Mouse (Mus musculus) NIH3T3 (cell line): ENCODE measurements around the gene Piwil4.
"Not testable (repeated sequence)": the region's sequence is repeated elsewhere in the genome, so short reads cannot be mapped to it uniquely, and the experiment has no call there.

Experiments
- DNase-seq: peaks from one replicate; pipeline ENCODE4 v3.0.0-alpha.2; 2012; ENCODE audit warnings: low read depth

Gene Piwil4

DNA sequence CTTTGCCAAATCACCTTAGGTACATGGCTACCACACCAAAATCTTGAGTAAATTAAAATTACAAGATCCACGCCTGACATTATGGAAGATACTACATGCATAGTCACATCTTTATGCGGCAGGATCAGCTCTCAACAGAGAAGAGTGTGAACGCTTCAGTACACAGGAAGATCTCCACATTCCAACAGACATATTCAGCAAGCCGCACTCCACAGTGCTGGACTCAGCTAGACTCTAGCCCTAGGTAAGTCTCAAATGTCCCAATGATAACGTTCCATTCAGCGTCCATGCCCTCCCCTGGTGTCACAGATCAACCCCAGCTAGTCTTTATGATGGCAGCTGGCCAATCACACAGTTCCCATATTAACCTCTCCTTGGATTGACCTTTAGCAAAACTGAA is 14.5 kb downstream of the Piwil4 start:
- no peak for DNase-seq

DNA sequence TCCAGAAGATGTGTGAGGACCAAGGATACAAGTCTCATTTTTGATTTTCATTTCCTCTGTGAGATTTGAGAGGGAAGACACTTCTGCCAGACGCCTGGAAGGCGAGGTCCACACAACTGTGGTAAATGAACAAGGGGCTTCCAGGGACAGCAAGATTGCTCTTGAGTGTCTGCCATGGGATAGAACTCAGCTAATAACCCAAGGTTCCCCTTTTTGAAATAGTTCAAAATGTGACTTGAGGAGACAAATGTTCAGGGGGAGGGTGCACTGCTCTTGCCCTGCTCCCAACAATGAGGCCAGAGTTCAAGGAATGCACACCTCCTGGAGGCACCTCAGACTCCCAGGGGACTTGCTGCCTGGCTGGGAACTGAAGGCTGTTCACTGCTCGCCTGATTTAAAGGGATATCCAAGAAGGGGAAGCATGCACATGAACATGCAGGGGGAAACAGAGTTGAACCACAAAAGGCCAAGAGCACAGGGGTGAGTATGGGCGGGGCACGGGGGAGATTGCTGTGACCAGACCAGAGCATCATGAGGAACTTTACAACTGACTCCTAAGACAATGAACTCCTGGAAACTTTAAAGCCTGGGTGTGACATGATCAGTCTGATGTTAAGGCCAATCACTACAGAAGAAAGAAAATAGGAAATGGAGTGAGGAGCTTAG is 15.6 kb downstream of the Piwil4 start:
- DNase-seq: no peak

DNA sequence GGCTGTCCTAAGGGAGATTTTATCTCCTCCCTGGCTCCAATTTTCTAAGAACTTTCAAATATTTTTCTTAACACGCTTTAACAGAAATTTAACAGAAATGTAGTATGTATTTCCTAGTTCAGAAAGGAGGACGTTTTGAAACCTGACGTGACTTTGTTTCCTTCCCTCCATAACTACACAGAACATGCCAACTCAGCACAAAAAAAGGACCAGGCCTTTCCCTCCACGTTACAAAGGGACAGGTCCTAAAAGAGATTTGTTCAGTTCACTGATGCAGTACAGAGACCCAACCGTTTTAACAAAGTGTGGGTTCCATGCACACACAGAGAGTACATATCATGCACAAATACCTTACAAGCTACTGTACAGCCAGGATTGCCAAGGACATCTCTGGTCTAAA is 18.9 kb downstream of the Piwil4 start:
- no peak for DNase-seq

DNA sequence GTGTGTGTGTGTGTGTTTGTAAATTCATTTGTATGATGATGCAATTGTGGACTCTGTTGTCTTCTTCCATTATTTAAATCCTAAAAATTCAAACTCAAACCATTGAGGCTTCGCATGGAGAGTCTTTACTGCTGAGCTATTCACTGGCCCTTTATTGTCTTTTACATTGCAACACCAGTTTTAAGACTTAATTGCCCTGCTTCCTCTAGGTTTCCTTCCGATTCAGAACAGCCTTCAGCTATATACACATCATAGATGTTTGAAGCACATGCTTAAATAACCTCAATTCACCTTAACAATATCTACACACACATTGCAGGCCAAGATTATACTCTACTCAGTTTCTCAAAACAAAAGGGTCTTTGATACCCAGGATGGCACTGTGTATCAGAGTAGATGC is 20.1 kb downstream of the Piwil4 start:
- no peak for DNase-seq

DNA sequence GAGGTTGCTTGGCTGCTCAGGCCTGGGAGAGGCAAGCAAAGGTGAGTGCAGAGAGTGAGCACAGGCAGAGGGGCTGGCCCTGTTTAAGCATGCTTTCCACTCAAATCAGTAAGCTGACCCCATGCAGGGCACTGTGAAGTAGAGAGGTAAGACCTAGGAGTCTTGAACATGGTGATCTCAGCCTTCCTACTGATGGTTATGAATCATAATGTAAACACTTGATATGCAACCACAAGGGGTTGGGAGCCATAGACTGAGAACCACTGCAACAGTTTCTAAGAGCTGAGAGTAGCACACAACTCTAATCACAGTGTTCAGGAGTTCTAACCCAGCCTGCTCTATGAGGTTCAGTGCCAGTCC is 22.2 kb downstream of the Piwil4 start:
- peak; percentile 6 for DNase-seq

DNA sequence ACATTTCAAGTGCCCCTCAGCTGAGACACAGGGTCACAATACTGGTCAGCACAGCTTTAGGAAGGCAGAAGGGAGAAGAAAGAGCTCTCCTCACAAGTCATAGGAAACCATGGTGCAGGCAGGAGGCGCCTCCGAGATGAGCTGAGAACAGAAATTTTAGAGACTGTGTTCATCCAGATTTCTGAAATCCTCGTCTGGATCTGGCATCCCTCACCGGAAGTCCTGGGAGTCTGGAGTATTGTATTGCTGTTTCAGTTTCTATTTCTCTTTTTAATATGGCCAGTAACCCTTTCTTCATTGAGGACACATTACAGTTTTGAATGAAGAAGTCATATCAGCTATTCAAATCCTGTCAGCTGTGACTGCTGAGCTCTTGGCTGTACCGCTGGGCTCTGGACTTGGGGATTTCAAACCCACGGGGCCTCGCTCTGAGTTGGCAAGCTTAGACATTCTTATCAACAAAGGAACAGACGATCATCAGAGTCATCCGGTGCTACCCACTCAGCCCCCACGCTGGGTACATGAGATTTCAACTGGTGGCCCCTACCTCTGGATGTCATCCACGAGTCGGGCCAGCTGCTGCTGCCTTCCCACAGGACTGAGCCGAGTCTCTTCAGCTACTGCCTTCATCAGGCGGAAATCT is 22.7 kb downstream of the Piwil4 start:
- DNase-seq: no peak

DNA sequence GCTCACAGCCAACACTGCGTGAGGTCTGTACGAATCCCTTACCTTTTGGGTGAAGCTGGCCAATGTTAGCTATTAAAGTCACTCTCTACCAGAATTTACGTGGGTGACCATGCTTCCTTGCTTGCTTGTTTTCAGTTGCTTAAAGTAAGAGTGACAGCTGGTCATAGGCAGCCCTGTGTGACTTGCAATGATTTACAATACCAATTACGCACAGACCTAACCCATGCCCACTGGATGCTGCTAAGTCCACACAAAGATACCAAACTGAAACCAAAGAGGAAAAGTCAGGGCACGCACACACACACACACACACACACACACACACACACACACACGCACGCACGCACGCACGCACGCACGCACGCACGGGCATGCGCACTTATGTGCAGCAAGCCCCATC is 25.3 kb downstream of the Piwil4 start:
- DNase-seq: no peak

DNA sequence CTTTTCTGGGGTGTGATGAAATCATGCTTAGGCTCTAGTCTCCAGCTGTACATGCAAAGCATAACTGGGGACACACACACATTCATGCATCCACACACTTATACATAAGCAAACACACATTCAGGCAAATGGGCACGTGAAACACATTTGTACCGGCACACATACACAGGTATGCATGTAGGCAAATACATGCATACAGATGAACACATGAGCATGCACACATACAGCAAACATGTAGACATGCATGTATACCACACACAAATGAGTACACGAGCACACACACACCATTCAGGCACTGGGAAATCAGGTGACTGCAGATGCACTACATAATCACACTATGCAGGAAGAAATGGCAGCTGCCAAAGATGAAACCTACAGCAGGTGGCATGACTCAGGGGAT is 29.6 kb downstream of the Piwil4 start:
- DNase-seq: no peak

DNA sequence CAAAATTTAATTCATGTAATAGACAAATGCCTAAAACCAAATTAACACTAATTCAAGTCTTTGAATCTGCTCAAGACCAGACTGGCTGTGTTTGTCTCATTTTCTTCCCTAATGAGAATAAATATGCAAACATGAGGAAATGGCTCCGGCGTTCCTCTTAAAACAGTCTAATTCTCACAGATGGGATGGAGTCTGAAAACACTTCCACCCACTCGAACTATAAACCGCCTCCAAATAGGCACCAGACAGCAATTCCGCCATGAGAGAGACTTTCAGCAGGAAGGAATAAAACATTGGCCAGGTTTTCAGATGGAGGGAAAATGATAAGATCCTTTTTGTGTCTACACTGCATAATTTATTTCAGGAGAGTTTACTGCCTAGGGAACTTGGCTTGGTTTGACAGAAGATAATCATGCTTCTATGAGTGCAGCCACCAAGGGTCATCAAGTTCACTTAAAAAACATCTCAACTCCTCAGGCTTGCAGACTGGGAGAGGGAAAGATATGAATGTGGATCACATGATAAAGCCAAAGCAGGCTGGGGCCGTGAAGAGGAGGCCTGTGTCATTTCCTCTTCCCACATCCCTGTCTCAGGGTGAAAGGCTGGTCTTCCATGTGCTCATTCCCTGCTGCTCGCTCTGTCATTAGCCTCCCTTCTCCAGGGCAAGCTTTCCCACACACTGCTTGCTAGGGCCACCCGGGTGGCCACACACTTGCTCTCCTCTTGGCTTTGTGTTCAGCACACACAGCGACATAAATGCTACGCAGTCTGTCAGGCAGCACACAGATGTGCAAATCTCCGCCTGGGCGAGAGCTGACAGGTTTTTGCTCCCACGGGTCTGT is 35.0 kb downstream of the Piwil4 start:
- DNase-seq: no peak

DNA sequence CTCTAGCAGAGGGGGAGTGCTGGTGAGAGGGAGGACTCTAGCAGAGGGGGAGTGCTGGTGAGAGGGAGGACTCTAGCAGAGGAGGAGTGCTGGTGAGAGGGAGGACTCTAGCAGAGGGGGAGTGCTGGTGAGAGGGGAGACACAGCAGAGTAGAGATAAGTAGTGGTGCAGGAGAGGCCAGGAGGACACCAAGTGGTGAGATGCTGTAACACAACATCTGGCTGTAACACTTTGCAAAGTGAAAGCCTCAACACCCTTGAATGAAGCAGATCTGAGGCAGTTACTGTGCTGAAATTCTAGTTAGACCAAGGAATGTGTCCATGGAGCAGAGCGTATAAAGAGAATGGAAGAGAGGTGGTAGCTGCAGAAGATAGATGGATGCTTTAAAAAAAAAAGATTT is 39.7 kb downstream of the Piwil4 start:
- not testable (repeated sequence) for DNase-seq

DNA sequence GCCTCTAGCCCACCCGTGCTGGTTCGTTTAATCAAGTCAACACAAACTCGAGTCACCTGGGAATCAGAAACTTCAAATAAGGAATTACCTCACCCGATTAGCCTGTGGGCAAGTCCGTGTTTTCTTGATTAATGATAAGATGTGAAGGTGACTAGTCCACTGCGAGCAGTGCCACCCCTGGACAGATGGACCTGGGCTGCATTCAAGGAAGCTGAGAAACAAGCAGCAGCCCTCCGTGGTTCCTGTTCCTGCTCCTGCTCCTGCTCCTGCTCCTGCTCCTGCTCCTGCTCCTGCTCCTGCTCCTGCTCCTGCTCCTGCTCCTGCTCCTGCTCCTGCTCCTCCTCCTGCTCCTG is 41.3 kb downstream of the Piwil4 start:
- DNase-seq: no peak

DNA sequence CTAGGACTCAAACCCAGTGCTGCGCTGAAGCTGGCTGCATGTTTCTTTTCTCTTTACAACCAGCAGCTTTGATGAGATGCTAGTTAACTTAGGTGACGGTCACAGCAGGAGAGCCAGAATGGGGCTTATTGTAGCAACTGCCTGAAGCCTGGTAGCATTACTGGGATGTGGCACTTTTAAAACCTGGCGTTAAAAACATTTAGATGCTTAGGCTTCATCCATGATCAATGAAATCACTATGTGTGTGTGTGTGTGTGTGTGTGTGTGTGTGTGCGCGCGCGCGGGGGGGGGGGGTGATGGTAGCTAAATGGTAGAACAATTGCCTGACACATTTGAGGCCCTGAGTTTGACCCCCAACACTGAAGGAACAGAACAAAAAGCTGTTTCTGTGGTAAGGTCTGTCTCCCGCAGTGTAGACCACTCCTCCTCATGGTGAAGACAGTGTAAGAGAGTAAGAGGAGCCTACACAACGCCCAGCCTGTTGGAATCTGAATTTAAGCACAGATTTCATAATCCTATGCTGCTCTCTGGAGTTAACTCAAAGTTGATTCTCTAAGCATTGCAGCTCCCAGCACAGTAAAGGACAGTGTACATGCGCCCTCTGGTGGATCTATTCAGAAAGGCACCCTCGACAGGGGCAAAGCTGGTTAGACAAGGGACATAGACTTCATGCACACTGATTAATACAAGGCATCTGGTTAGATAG is 41.8 kb downstream of the Piwil4 start:
- peak; percentile 92 for DNase-seq

DNA sequence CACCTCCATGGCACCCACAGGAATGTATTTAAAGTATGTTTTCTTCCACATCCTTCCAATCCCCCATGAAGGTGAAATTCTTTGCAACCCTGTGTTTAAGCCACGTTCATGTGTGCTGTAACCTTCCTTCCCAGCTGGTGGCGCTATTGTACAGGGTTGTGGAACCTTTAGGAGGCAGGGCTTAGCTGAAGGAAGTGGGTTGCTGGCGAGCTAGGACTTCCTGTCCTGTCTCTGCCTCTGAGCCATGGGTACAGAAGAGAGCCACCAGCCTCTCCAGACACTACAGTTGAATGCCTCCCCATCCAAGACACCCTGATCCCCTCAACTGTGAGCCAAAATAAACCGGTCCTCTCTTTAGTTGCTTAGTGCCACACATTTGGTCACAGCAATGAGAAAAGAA is 42.6 kb downstream of the Piwil4 start:
- peak; percentile 21 for DNase-seq

DNA sequence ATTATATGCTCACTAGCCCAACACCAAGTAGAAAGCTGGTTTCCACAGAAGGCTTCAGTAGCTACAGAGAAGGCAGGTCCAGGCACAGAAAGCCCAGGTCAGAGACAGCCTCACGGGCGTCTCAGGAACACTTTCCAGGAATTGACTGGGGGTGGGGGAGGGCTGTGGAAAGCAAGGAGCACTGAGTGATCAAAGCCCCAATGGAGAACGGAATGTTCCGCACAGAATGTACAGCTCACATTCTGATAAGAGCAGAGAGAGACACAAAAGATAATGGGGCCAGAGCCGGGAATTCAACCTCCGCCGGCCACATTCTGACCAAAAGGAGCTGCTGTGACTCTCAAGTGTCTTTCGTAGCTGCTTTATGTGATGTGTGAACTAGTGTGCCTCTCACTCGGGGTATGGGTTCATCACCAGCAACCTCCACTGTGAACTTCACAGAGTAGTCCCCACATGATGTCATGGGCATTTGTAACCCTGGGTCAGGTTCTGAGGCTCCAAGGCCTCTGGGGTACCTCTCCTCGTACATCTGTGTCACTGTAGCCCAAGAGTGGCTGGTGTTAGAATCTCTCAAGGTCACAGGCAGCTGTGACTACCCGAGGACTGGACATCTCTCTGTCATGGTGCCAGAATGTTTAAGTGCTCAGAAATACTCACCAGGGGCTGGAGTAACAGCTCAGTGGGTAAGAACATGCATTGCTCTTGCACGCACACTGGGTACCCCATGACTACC is 51.0 kb downstream of the Piwil4 start:
- no peak for DNase-seq

DNA sequence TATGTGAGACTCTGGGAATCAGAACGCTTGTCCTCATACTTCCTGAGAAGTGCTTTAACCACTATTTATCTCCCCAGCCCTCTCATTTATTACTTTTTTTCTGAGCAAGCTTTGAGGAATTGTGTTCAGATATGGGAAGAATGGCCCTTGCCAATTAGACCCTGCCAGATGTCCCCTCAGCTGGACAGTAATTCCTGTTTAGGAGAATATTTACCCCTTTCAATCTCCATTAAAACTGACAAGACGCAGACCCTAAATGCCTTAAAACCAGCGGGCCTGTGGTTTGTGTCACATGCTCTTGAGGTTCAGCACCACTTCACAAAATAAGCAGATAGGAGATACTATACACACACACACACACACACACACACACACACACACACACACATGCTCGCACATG is 56.2 kb downstream of the Piwil4 start:
- no peak for DNase-seq

DNA sequence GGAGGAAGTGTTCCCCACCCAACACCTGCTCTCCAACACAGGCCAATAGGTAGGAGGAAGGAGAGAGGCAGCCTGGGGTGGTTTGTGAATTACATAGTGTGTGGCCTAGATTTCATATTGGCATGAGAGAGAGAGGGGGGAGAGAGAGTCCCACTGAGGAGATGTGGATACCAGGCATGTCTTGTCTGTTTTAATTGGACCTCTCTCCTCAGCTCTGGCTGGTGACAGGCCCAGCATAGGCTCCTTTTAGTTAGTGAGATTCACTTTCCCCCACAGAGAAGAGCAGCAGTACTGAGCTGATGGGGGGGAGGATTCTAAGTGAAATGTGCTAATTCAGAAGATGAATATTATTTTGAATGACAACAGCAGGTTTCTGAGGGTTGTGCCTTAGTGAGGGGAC is 57.8 kb downstream of the Piwil4 start:
- no peak for DNase-seq

DNA sequence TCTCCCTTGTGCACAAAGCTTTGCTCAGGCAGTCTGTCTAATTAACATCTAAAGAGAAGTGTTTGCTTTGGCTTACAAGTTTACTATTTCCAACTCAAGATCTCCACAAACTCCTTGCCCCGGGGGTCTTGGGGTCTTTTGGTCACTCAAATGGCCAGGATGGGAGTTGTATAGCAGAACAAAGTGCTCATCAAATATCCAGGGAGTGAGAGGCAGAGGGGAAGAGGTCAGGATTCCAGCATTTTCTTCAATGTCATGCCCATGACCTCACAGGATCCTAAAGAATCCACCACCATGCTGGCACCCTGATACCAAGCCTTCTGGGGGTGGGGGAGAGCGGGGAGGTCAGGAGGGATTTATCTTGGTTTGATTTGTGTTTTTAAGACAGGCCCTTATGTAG is 59.9 kb downstream of the Piwil4 start:
- no peak for DNase-seq

DNA sequence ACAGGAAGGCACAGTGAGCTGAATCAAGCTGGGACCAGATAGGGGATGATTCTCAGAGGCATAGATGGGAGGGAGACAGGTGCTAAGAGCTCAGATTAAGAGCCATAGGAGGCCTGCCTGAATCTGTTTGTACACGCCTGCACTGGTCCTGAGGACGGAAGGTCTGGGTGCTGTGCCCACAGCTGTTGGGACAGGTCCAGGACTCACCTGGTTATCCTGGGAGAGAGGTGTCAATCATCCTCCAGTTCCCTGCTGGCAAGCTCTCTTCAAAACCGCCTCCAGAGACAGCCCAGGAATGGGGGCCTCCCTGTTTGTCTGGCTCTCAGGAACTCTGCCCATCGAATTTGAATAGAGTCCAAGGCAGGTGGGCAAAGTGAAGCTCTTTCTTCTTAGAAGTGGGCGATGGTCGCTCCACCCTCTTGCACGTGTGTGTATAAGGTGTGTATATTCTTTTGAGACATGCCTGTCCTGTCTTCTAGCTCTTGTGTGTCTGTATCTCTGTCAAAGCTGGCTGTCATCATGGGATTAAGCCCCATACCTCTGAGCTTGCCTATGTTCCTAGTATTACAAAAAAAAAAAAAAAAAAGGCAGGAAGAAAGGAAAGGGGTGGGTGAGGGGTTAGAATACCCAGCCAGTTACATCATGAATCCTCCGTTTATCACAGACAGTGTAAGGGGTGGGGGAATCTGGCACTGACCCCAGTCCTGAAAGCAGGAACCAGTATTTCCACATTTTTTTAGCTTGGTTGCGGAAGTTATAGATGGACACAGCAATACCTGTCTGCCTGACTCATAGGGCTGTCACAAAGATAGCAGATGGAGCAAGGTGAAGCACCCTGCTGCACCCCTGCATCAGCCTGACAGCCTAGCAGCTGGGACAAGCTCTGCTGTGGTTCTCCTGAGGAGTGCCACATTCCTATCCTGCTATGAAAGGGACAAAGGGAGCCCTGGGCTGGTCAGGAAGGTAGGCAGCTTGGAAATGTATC is 64.5 kb downstream of the Piwil4 start:
- no peak for DNase-seq

DNA sequence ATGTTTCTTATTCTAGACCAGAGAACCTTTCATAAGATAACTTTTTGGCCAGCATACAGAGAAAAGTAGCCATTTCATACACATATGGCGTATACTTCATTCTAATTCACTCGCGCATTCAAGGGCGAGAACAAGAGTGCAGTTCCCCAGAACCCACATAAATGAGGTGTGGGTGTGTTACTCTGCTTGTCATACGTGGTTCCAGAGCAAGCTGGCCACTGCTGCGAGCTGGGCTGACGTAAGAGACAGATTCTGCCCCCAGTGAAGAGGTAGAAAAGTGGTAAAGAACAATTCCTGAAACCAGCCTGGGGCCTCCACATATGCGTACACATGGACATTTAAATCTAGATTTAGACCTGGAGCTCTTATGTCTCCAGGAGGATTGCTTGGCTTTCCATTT is 66.0 kb downstream of the Piwil4 start:
- DNase-seq: no peak

DNA sequence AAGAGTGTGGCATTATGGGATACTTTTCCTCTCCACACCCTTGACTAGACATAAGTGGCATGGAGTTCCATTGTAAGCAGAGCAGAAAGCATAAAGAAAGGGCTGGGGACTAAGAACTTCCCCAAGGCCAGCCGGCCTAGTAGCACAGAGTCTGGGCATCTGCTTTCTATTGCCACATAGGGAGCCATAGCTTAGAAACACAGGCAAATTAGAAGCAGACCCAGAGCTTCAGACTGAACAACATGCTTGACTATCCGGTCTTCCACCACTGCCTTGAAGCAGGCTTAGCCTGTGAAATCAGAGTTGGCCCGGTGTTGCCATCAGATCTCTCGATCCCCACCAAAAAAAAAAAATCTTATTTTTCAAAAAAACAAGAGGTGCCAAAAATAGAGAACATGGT is 67.4 kb downstream of the Piwil4 start:
- DNase-seq: no peak

DNA sequence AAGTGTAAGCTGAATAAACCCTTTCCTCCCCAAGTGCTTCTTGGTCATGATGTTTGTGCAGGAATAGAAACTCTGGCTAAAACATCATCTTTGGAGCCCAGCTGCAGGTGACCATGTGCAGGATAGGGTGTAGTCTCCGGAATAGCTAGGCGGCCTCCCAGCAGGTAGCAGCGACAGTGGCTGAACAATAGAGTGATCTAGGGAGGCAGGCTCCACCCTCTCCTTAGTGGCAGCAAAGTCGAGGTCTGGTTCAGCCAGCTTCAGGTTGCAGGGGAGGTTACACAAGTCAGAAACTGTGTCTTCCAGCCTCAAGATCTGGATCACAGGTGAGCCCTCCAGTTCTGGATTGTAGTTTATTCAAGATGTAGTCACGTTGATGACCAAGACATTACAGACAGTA is 68.6 kb downstream of the Piwil4 start:
- not testable (repeated sequence) for DNase-seq
